Mouse (Mus musculus) MN1 (cell line): ENCODE measurements around the gene Ahr.

Experiments
- DNase-seq: peaks from one replicate; pipeline ENCODE4 v3.0.0-alpha.2; 2016; ENCODE audit warnings: low spot score

Gene Ahr

GRCm38 (mm10) chr12:35503586-35503985 is 31.3 kb downstream of the Ahr start:
- no peak for DNase-seq

GRCm38 (mm10) chr12:35501476-35501875 is 33.4 kb downstream of the Ahr start:
- no peak for DNase-seq

GRCm38 (mm10) chr12:35495195-35495594 is 39.6 kb downstream of the Ahr start:
- DNase-seq = no peak

GRCm38 (mm10) chr12:35480764-35481163 is 54.1 kb downstream of the Ahr start:
- no peak for DNase-seq

GRCm38 (mm10) chr12:35478906-35479305 is 55.9 kb downstream of the Ahr start:
- DNase-seq = no peak

- DNase-seq = no peak
Measured at GRCm38 (mm10) chr12:35463457-35463856, 71.4 kb downstream of the Ahr start.

- DNase-seq = no peak
Measured at GRCm38 (mm10) chr12:35462667-35463066, 72.2 kb downstream of the Ahr start.

GRCm38 (mm10) chr12:35459662-35460061 is 75.2 kb downstream of the Ahr start:
- DNase-seq = no peak
